Mouse (Mus musculus): ENCODE measurements around the gene Olfml2a. TPM values are rescaled to one million over a fixed set of nuclear protein-coding genes. Genes with fewer than 3 reads are reported as not detected.
"Not testable (repeated sequence)": the region's sequence is repeated elsewhere in the genome, so short reads cannot be mapped to it uniquely, and the experiment has no call there.

Olfml2a gene
- polyA plus RNA-seq, 1 experiment from 2014 or later: 18.7 TPM

- no peak overlapping the region for H3K9ac ChIP-seq (ENCODE audit: low read depth, low read length)
- H3K27me3 ChIP-seq (replicated peaks; ENCODE audit: control insufficient read depth, insufficient read depth, low read length): no peaks in the 10 kb centered on the region
- 89% methylated on average over 14 of the region's 14 CpGs for WGBS
Observed at GRCm38 (mm10) chr2:39006149-39006730, 74.5 kb downstream of the Olfml2a start.

GRCm38 (mm10) chr2:39007865-39008264 is 76.1 kb downstream of the Olfml2a start:
- peaks cover 31% of the 10 kb centered on the region for H3K4me1 ChIP-seq (ENCODE audit: control insufficient read depth, insufficient read depth, low read length)
- no peaks in the 10 kb centered on the region for H3K9me3 ChIP-seq (ENCODE audit: control insufficient read depth, low read length)
- peak overlapping the region; percentile 71 for H3K4me2 ChIP-seq (ENCODE audit: low read depth, low read length)
- peak; percentile 91 for ATAC-seq (ENCODE audit: low read depth)
- H3K27me3 ChIP-seq (replicated peaks; ENCODE audit: control insufficient read depth, insufficient read depth, low read length): no peaks in the 10 kb centered on the region
- peak overlapping the region; percentile 92 for H3K9ac ChIP-seq (ENCODE audit: low read depth, low read length)
- peak; percentile 96 for DNase-seq (ENCODE audit: low spot score)
- peak overlapping the region; percentile 86 for H3K27ac ChIP-seq (replicated peaks; ENCODE audit: low read depth, low read length)
- peak overlapping the region; percentile 82 for H3K4me3 ChIP-seq (ENCODE audit: low read depth, low read length)
- peaks cover 32% of the 10 kb centered on the region for H3K36me3 ChIP-seq (ENCODE audit: control insufficient read depth, insufficient read depth, low read length)
- under 1% methylated on average over 15 of the region's 44 CpGs for WGBS

More at GRCm38 (mm10) chr2:39006149-39006730, 74.5 kb downstream of the Olfml2a start:
- Histone ChIP-seq H3K4me2 (ENCODE audit: low read depth, low read length) (peak overlapping the region; percentile 92), H3K36me3 (ENCODE audit: control insufficient read depth, insufficient read depth, low read length) (peaks cover 33% of the 10 kb centered on the region), H3K27ac (replicated peaks; ENCODE audit: low read depth, low read length) (no peak overlapping the region), H3K4me1 (ENCODE audit: control insufficient read depth, insufficient read depth, low read length) (peaks cover 31% of the 10 kb centered on the region), H3K9me3 (ENCODE audit: control insufficient read depth, low read length) (no peaks in the 10 kb centered on the region), H3K4me3 (ENCODE audit: low read depth, low read length) (peak overlapping the region; percentile 72)
- no peak for ATAC-seq (ENCODE audit: low read depth)
- no peak for DNase-seq (ENCODE audit: low spot score)

- peak overlapping the region; percentile 82 for H3K4me3 ChIP-seq (ENCODE audit: low read depth, low read length)
- H3K4me2 ChIP-seq (ENCODE audit: low read depth, low read length): peak overlapping the region; percentile 71
- H3K27me3 ChIP-seq (replicated peaks; ENCODE audit: control insufficient read depth, insufficient read depth, low read length): no peaks in the 10 kb centered on the region
- H3K4me1 ChIP-seq (ENCODE audit: control insufficient read depth, insufficient read depth, low read length): peaks cover 28% of the 10 kb centered on the region
- H3K27ac ChIP-seq (replicated peaks; ENCODE audit: low read depth, low read length): peak overlapping the region; percentile 86
- no peaks in the 10 kb centered on the region for H3K9me3 ChIP-seq (ENCODE audit: control insufficient read depth, low read length)
- peaks cover 32% of the 10 kb centered on the region for H3K36me3 ChIP-seq (ENCODE audit: control insufficient read depth, insufficient read depth, low read length)
- DNase-seq (ENCODE audit: low spot score) (peak; percentile 28), ATAC-seq (ENCODE audit: low read depth) (peak; percentile 39)
- under 1% methylated on average over 22 of the region's 25 CpGs for WGBS
- peak overlapping the region; percentile 92 for H3K9ac ChIP-seq (ENCODE audit: low read depth, low read length)
Observed at GRCm38 (mm10) chr2:39008350-39008851, 76.6 kb downstream of the Olfml2a start.

- Histone ChIP-seq H3K9ac (ENCODE audit: low read depth, low read length) (peak overlapping the region; percentile 92), H3K27ac (replicated peaks; ENCODE audit: low read depth, low read length) (peak overlapping the region; percentile 86; the same call in 1 of the 2 replicates), H3K9me3 (ENCODE audit: control insufficient read depth, low read length) (no peaks in the 10 kb centered on the region), H3K4me3 (ENCODE audit: low read depth, low read length) (peak overlapping the region; percentile 82), H3K36me3 (ENCODE audit: control insufficient read depth, insufficient read depth, low read length) (peaks cover 32% of the 10 kb centered on the region), H3K4me2 (ENCODE audit: low read depth, low read length) (peak overlapping the region; percentile 71), H3K27me3 (replicated peaks; ENCODE audit: control insufficient read depth, insufficient read depth, low read length) (no peaks in the 10 kb centered on the region), H3K4me1 (ENCODE audit: control insufficient read depth, insufficient read depth, low read length) (peaks cover 22% of the 10 kb centered on the region)
- WGBS: 26% methylated on average over 3 of the region's 3 CpGs
- DNase-seq (ENCODE audit: low spot score): peak; percentile 65
- no peak for ATAC-seq (ENCODE audit: low read depth)
Observed at GRCm38 (mm10) chr2:39008954-39009365, 77.2 kb downstream of the Olfml2a start.

- not testable (repeated sequence) for H3K9ac ChIP-seq (ENCODE audit: low read depth, low read length); H3K9me3 ChIP-seq (ENCODE audit: control insufficient read depth, low read length); H3K27ac ChIP-seq (replicated peaks; ENCODE audit: low read depth, low read length); H3K4me2 ChIP-seq (ENCODE audit: low read depth, low read length); H3K27me3 ChIP-seq (replicated peaks; ENCODE audit: control insufficient read depth, insufficient read depth, low read length); ATAC-seq (ENCODE audit: low read depth); DNase-seq (ENCODE audit: low spot score); H3K4me3 ChIP-seq (ENCODE audit: low read depth, low read length)
- Histone ChIP-seq H3K4me1 (ENCODE audit: control insufficient read depth, insufficient read depth, low read length) (peaks cover 19% of the 10 kb centered on the region), H3K36me3 (ENCODE audit: control insufficient read depth, insufficient read depth, low read length) (peaks cover 41% of the 10 kb centered on the region)
- WGBS: 85% methylated on average over 5 of the region's 5 CpGs
Observed at GRCm38 (mm10) chr2:39010144-39010543, 78.4 kb downstream of the Olfml2a start.

GRCm38 (mm10) chr2:39011264-39011663 is 79.5 kb downstream of the Olfml2a start:
- no peak overlapping the region for H3K9ac ChIP-seq (ENCODE audit: low read depth, low read length)
- H3K27ac ChIP-seq (replicated peaks; ENCODE audit: low read depth, low read length): no peak overlapping the region; the same call in 1 of the 2 replicates
- H3K36me3 ChIP-seq (ENCODE audit: control insufficient read depth, insufficient read depth, low read length): peaks cover 53% of the 10 kb centered on the region
- H3K27me3 ChIP-seq (replicated peaks; ENCODE audit: control insufficient read depth, insufficient read depth, low read length): no peaks in the 10 kb centered on the region
- no peak overlapping the region for H3K4me3 ChIP-seq (ENCODE audit: low read depth, low read length)
- DNase-seq (ENCODE audit: low spot score) (no peak), ATAC-seq (ENCODE audit: low read depth) (no peak)
- no peak overlapping the region for H3K4me2 ChIP-seq (ENCODE audit: low read depth, low read length)
- H3K4me1 ChIP-seq (ENCODE audit: control insufficient read depth, insufficient read depth, low read length): peaks cover 13% of the 10 kb centered on the region; the same call in 1 of the 2 replicates
- no peaks in the 10 kb centered on the region for H3K9me3 ChIP-seq (ENCODE audit: control insufficient read depth, low read length)

- no peak for DNase-seq (ENCODE audit: low spot score)
- 92% methylated on average over 3 of the region's 3 CpGs for WGBS
- Histone ChIP-seq H3K27ac (replicated peaks; ENCODE audit: low read depth, low read length) (no peak overlapping the region), H3K4me1 (ENCODE audit: control insufficient read depth, insufficient read depth, low read length) (peaks cover 12% of the 10 kb centered on the region; the same call in 1 of the 2 replicates), H3K4me3 (ENCODE audit: low read depth, low read length) (no peak overlapping the region), H3K9me3 (ENCODE audit: control insufficient read depth, low read length) (no peaks in the 10 kb centered on the region), H3K9ac (ENCODE audit: low read depth, low read length) (no peak overlapping the region), H3K36me3 (ENCODE audit: control insufficient read depth, insufficient read depth, low read length) (peaks cover 60% of the 10 kb centered on the region), H3K4me2 (ENCODE audit: low read depth, low read length) (no peak overlapping the region), H3K27me3 (replicated peaks; ENCODE audit: control insufficient read depth, insufficient read depth, low read length) (no peaks in the 10 kb centered on the region)
- no peak for ATAC-seq (ENCODE audit: low read depth)
Observed at GRCm38 (mm10) chr2:39011971-39012370, 80.2 kb downstream of the Olfml2a start.

GRCm38 (mm10) chr2:39012768-39013279 is 81.0 kb downstream of the Olfml2a start:
- no peak overlapping the region for H3K9ac ChIP-seq (ENCODE audit: low read depth, low read length)
- no peaks in the 10 kb centered on the region for H3K9me3 ChIP-seq (ENCODE audit: control insufficient read depth, low read length)
- no peak overlapping the region for H3K27ac ChIP-seq (replicated peaks; ENCODE audit: low read depth, low read length)
- no peak overlapping the region for H3K4me3 ChIP-seq (ENCODE audit: low read depth, low read length)
- H3K4me1 ChIP-seq (ENCODE audit: control insufficient read depth, insufficient read depth, low read length): peaks cover 10% of the 10 kb centered on the region; the same call in 1 of the 2 replicates
- ATAC-seq (ENCODE audit: low read depth): no peak
- DNase-seq (ENCODE audit: low spot score): no peak
- no peaks in the 10 kb centered on the region for H3K27me3 ChIP-seq (replicated peaks; ENCODE audit: control insufficient read depth, insufficient read depth, low read length)
- peaks cover 68% of the 10 kb centered on the region for H3K36me3 ChIP-seq (ENCODE audit: control insufficient read depth, insufficient read depth, low read length)
- WGBS: 89% methylated on average over 7 of the region's 7 CpGs
- no peak overlapping the region for H3K4me2 ChIP-seq (ENCODE audit: low read depth, low read length)
